Mouse (Mus musculus): ENCODE data around the gene Casq2. TPM values are rescaled to one million over a fixed set of nuclear protein-coding genes. Genes with fewer than 3 reads are reported as not detected.

Gene Casq2
- total RNA-seq, 4 experiments from 2014 or later = 1.3 to 3.0 (median 1.8) TPM

DNA sequence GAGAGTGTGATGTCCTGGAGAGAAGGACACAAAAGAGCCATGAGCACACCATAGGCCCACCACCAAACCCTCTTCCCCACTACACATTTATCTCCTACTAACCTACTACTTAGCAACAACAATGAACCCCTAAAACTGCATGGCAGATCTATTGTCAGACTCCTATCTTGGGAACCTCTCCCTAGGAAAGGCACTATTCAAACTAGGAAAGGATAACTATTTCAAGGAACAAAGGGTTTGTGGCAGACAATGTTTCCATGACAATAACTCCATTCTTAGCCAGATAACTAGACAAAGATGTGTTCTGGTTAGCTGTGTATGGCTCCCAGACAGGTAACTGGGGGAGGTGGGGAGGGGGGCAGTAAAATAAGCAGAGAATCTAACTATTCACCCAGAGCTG is 104.4 kb downstream of the Casq2 start:
- no peak for DNase-seq (ENCODE audit: low spot score in 2 of 2)

DNA sequence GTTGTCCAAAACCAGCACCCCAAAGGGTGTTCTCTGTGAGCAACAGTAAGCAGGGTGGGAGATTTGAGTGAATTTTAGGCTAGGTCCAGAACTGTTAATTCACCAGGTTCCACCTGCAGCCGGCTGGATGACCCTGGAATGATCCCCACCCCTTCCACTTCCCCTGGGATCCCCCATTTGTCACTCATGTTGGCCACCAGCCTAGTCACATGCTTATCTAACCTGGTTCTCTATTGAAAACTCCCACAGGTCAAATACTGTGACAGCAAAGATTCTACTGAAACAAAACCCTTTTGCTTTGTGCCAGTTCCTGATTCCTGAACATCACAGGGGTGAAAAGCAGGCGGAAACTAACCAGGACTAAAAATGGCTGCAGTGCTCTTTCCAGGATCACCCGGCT is 105.4 kb downstream of the Casq2 start:
- DNase-seq (ENCODE audit: low spot score in 2 of 2) = no peak

DNA sequence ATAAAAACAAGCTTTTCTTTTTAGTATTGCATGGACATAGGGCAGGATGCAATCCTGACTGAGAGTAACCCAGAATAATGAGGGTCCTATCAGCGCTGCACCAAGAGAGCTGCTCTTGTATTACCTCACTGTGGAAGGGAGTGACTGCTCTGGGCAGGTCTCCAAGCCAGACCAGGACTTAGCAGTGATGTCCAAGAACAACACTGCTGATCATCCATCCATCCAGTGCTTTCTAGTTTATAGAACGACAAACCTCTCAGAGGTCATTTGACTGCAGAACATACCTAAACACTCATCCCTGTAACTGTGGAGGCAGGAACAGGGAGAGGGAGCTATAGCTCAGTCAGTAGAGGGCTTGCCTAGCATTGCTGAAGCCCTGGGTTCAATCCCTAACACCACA is 106.4 kb downstream of the Casq2 start:
- DNase-seq (ENCODE audit: low spot score in 2 of 2) = no peak

DNA sequence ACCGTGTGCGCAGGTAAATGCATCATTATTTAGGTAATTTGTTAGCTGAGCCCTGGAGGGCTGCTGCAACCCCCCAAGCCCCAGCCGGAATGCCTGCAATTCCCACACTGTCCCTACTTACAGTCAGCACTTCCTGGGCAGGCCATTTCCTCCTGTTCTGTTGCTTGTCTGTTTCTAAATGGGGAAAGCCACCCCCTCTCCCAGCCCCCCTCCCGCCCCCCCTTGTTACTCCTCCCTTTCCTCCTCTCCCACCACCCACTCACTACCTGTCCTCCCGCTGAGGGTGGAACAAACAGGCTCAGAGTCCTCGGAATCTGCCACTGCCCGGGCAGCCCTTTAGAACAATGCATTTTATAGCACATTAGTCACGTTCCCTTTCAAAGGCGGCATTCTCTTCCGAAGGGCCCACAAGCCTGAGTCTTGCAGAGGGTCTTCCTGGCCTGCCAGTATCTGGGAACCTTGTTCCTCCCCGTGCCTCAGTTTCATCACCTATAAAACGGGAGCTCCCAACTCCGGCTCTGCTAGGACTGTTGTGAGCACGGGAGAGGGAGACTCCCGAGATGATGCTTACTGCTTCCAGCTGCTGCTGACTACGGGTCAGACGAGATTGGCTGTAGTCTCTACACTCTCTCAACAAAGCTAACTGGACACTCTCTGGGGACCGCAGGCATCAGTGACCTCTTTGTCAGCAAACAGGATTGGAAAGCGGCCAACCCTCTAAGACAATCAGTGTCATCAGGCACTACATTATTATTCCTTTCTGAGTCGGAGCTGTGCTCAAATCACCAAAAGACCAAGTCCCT is 107.5 kb downstream of the Casq2 start:
- DNase-seq (ENCODE audit: low spot score in 2 of 2) = no peak

DNA sequence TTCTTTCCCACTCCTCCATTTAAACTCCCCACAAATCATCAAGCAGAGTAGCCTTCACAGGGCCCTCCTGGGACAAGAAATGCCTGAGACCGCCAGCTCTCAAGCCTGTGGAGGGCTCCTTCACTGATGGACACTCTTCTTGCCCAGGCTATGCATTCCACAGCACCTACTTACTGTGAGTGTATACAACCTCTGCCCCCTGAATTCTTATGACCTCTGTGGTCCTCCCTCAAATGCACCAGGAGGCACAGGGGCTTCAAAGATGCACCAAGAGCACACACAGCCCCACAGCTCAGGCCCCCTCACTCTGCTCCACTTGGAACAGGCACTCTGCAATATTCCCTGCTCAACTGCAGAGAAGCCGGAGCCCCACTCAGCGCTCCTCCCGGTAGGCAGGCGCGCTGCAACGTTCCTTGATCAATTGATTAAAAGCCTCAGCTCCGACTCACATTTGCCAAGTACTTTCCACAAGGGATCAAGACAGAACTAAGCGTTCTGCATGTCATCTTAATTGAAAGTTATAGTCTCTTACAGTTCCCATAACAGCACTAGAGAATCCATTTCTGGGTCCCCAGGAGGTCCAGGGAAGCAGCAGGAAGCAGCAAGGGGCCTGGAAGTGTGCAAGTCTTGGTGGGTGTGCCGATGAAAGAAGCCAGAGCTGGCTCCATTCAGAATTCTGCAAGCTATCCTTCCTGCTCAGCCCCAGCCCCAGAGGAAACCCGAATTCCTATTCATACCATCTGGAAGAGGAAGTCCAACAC is 108.3 kb downstream of the Casq2 start:
- DNase-seq (ENCODE audit: low spot score in 2 of 2) = no peak

DNA sequence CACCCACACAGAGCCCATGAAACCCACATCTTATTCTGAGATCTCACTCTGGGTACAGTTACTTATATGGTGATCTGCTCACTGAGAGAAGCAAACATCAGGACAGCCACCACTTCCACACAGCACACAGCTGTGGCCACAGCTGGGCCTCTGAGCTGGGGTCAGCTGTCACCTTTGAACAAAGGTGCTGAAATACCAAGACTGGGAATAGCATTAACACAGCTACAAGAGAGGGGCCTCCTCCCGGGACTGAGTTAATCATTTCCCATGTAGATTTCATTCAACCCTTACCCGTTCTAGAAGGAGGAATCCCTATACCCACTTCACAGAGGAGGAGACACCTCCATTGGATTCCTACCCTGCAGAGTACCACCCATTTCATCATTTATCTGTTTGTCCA is 109.5 kb downstream of the Casq2 start:
- DNase-seq (ENCODE audit: low spot score in 2 of 2) = no peak

Other genes with a start within 250 kb of the Casq2 start
- under 1 TPM; 0.11 to 0.51 (median 0.27) TPM for gene Mab21l3, start 237.5 kb upstream of the Casq2 start, total RNA-seq (2022)
- 1 to 10 TPM; 7.9 to 9.7 (median 9.2) TPM for gene Slc22a15, start 162.0 kb upstream of the Casq2 start, total RNA-seq (2022)
- under 1 TPM; 0.13 to 0.51 (median 0.21) TPM for gene Nhlh2, start 76.3 kb upstream of the Casq2 start, total RNA-seq (2022)
- gene Vangl1, start 118.3 kb downstream of the Casq2 start, total RNA-seq (2022) = 1 to 10 TPM; 3.7 to 9.5 (median 7.0) TPM

Measured in left cerebral cortex, adult 8-10 months (tissue).